Mouse (Mus musculus) frontal cortex, postnatal 10 days (tissue): ENCODE measurements around the gene Efna1.

Source experiments
- DNase-seq, 2 experiments: peaks; one replicate each; pipeline ENCODE4 v3.0.0; 2022; ENCODE audit warnings: low spot score in 2 of 2, mixed read lengths in 1 of 2

The Efna1 gene

GRCm38 (mm10) chr3:89308089-89308488 is 27.1 kb upstream of the Efna1 start:
- DNase-seq = peak in 1 of 2 experiments; percentile 49

- no peak for DNase-seq
Observed at GRCm38 (mm10) chr3:89305551-89306325, 24.8 kb upstream of the Efna1 start.

- no peak for DNase-seq
Observed at GRCm38 (mm10) chr3:89305105-89305504, 24.2 kb upstream of the Efna1 start.

- DNase-seq = no peak
Observed at GRCm38 (mm10) chr3:89304440-89304839, 23.5 kb upstream of the Efna1 start.

GRCm38 (mm10) chr3:89300514-89300913 is 19.6 kb upstream of the Efna1 start:
- no peak for DNase-seq

GRCm38 (mm10) chr3:89300071-89300470 is 19.1 kb upstream of the Efna1 start:
- DNase-seq = no peak

- DNase-seq = peak in 1 of 2 experiments; percentile 21
Observed at GRCm38 (mm10) chr3:89299499-89299898, 18.6 kb upstream of the Efna1 start.

GRCm38 (mm10) chr3:89298908-89299307 is 18.0 kb upstream of the Efna1 start:
- no peak for DNase-seq

GRCm38 (mm10) chr3:89296761-89297396 is 15.9 kb upstream of the Efna1 start:
- no peak for DNase-seq

GRCm38 (mm10) chr3:89295685-89296230 is 14.8 kb upstream of the Efna1 start:
- DNase-seq = no peak

- DNase-seq = no peak
Observed at GRCm38 (mm10) chr3:89294195-89294594, 13.3 kb upstream of the Efna1 start.

GRCm38 (mm10) chr3:89293247-89293918 is 12.4 kb upstream of the Efna1 start:
- DNase-seq = no peak

- DNase-seq = no peak
Observed at GRCm38 (mm10) chr3:89292303-89292702, 11.4 kb upstream of the Efna1 start.

GRCm38 (mm10) chr3:89291874-89292273 is 10.9 kb upstream of the Efna1 start:
- DNase-seq = no peak

GRCm38 (mm10) chr3:89288503-89288928 is 7.6 kb upstream of the Efna1 start:
- DNase-seq = no peak

GRCm38 (mm10) chr3:89287286-89287685 is 6.3 kb upstream of the Efna1 start:
- no peak for DNase-seq

GRCm38 (mm10) chr3:89285526-89285925 is 4.6 kb upstream of the Efna1 start:
- DNase-seq = no peak

- no peak for DNase-seq
Observed at GRCm38 (mm10) chr3:89284261-89284660, 3.3 kb upstream of the Efna1 start.

GRCm38 (mm10) chr3:89282291-89282643 is 1.3 kb upstream of the Efna1 start:
- DNase-seq = no peak

- peak in 1 of 2 experiments; percentile 79 for DNase-seq
Observed at GRCm38 (mm10) chr3:89281579-89282290, 793 bp upstream of the Efna1 start.

- no peak for DNase-seq
Observed at GRCm38 (mm10) chr3:89280050-89280605, 814 bp downstream of the Efna1 start.
